Mouse (Mus musculus) kidney, adult 2 months (tissue): ENCODE results near the gene Fam118a. TPM values are rescaled to one million over a fixed set of nuclear protein-coding genes. Genes with fewer than 3 reads are reported as not detected.
A peak's percentile ranks its signal among the peaks of the same experiment; 100 is the strongest.

Experiments used
- DNase-seq: peaks from one replicate; pipeline ENCODE4 v3.0.0; 2021
- H3K27ac ChIP-seq: fragments of 200-500 bp; 2 replicates; pipeline ENCODE4 v1.5.1; 2012; ENCODE audit warnings: low read depth, low read length, control low read depth, inconsistent platforms; ENCODE audit not compliant: insufficient read depth
- H3K27me3 ChIP-seq: fragments of 200-500 bp; replicated peaks from 2 replicates; pipeline ENCODE4 v1.6.1; 2012; ENCODE audit warnings: mild to moderate bottlenecking, moderate library complexity, low read length, inconsistent platforms; ENCODE audit not compliant: control insufficient read depth, insufficient read depth
- H3K36me3 ChIP-seq: fragments of 200-500 bp; 2 replicates; pipeline ENCODE4 v1.6.1; 2012; ENCODE audit warnings: mild to moderate bottlenecking, moderate library complexity, low read length, inconsistent platforms; ENCODE audit not compliant: control insufficient read depth, insufficient read depth
- H3K4me1 ChIP-seq: fragments of 200-500 bp; 2 replicates; pipeline ENCODE4 v1.6.1; 2011; ENCODE audit warnings: low read length; ENCODE audit not compliant: control insufficient read depth, insufficient read depth
- H3K4me3 ChIP-seq: fragments of 200-500 bp; 2 replicates; pipeline ENCODE4 v1.5.1; 2011; ENCODE audit warnings: mild to moderate bottlenecking, low read depth, low read length, control low read depth; ENCODE audit not compliant: insufficient read depth
- CTCF ChIP-seq: fragments of 200-500 bp; conservative IDR thresholded peaks from 2 replicates; pipeline ENCODE4 v1.5.1; 2011; ENCODE audit warnings: low read depth, mild to moderate bottlenecking, control low read depth, low read length, moderate library complexity, mixed read lengths; ENCODE audit not compliant: insufficient read depth, insufficient read length
- POLR2A ChIP-seq: fragments of 200-500 bp; IDR thresholded peaks from one replicate; pipeline ENCODE4 v1.6.1; 2011; ENCODE audit warnings: low read depth, low read length, control low read depth
- WGBS: fragments of 180-500 bp; shearing (Covaris S2); methylation state at CpG from one replicate; pipeline ENCODE4 v1.1.7; 2018; 5-methylcytosine and 5-hydroxymethylcytosine counted together
- polyA plus RNA-seq: library from polyadenylated mRNA; depleted of rRNA; stranded (reverse); fragments of >200 nt; gene quantifications from 2 replicates; pipeline ENCODE4 v1.2.3, GENCODE M21; 2012

The Fam118a gene
- polyA plus RNA-seq, 1 experiment: 4.9 TPM

DNA sequence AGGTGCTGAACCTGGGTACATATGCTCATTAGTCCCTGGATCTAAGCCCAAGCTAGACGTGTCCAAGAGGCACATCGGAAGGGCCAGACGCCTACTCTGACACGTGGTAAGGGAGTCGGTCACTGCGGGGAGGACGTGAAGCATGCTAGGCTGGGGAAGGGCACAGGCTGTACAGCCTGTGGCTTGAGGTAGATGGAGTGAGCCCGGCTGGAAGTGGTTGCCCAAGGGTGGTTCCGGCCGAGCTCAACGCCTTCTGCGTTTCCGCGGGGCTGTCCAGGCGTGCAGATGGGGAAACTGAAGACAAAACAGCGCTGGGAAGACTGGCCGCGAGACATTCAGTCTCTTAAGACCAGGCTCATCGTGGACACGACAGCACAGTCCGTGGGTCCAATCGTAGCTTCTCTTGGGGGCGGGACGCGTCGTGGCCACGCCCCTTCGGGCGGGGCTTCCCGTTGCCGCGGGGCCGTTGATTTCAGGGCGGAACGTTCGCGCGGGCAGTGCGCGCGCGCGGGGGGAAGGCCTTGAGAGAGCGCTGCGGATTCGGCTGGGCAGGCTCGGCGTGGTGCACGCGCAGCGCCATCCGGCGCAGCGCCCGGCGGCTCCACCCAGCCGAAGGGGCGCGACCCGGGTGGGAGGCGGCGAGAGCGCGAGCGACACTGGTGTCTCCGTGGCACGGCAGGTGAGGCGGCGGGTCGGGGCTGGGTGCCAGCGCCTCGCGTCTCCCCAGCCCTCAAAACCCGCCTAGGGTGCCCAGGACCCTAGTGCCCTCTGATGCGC lies 8.0 kb downstream of the Fam118a start:
- Histone ChIP-seq H3K27me3 (no peaks in the 10 kb centered on the region), H3K36me3 (no peaks in the 10 kb centered on the region), H3K4me1 (0 out of 2 replicates have a peak, but pooled peaks cover 3% of the 10 kb centered on the region), H3K27ac (no peak overlapping the region), H3K4me3 (peak overlapping the region; percentile 74)
- TF ChIP-seq CTCF (no peak), POLR2A (peak; percentile 16)
- WGBS: under 1% methylated on average over 75 of the region's 75 CpGs
- DNase-seq: peak; percentile 99

DNA sequence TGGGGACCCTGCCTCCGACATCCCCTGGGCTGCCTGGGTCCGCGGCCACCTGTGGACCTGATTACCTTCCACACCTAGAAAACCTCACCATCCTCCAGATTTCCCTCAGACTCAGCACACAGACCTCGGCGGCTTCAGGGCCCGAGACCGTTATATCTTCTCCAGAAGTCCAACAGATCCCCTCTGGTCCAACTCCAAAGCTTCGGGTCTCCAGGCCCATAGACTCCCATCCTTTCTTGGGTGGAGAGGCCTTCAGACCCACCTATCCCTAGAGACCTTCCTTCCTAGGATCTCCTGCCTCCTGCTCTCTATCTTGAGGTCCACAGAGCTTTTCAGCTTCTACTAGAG lies 8.6 kb downstream of the Fam118a start:
- no peaks in the 10 kb centered on the region for H3K27me3 ChIP-seq
- H3K4me1 ChIP-seq: 0 out of 2 replicates have a peak, but pooled peaks cover 3% of the 10 kb centered on the region
- WGBS: 2% methylated on average over 8 of the region's 8 CpGs
- DNase-seq: no peak
- no peak for TF ChIP-seq POLR2A
- no peak for TF ChIP-seq CTCF
- H3K27ac ChIP-seq: no peak overlapping the region
- peak overlapping the region; percentile 74 for H3K4me3 ChIP-seq
- H3K36me3 ChIP-seq: no peaks in the 10 kb centered on the region

DNA sequence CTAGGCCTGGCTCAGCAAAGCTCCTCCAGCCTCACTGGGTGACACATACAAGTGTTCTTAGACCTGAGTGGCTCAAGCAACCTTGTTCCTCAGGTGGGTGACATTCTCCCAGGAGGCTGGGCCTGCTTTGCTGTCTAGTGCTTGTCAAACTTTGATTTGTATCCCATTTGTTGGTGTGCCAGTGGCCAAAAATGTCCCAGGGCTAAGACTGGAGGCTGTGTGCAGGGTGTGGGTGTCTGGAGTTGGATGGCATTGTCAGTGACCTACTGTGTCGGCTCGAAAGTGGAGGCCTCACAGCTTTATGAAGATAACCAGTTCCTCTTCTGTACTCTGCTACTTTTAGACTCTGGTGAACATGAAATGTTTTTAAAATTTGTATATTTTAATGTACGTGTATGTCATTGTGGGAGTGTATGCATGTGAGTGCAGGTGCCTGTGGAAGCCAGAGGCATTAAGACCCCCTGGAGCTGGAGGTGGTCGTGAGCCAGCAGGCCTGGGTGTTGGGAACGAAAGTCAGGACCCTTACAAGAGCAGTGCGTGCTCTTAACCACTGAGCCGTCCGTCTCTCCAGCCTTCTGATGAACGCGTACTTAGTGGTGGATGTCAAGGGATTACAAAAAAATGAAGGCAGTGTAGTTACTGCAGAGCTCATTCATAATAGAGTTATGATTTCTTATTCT lies 12.9 kb downstream of the Fam118a start:
- no peak for DNase-seq
- Histone ChIP-seq H3K27me3 (no peaks in the 10 kb centered on the region), H3K27ac (no peak overlapping the region), H3K4me1 (0 out of 2 replicates have a peak, but pooled peaks cover 5% of the 10 kb centered on the region), H3K4me3 (no peak overlapping the region), H3K36me3 (no peaks in the 10 kb centered on the region)
- WGBS: 85% methylated on average over 10 of the region's 10 CpGs
- no peak for TF ChIP-seq CTCF
- no peak for TF ChIP-seq POLR2A

DNA sequence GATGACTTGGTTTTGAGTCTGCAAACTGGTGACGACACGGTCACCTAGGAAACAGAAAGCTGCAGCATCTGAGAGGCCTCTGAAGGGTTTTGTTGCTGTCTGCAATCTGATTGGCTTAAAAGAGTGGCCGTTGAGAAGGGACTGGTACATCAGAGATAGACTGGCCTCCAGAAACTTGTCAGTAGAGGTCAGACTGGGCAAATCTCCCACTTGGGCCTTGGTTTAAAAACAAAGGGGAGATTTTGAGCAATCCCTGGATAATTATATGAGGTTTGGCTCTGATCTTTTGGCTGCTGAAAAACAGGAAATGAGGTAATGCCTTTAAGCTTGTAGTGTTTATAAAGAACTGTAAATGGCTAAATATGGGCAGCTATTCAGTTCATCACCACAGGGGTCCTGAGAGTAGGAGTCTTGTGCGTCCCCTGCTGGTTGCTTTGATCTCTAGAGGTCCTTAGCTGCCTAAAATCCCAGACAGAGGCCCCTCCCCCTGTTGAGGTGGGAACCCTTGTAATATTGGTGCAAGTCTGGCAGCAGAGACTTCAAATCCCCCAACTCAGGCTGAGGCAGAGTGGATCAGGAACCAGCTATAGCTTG lies 13.7 kb downstream of the Fam118a start:
- no peaks in the 10 kb centered on the region for H3K27me3 ChIP-seq
- H3K27ac ChIP-seq: no peak overlapping the region; the same call in 1 of the 2 replicates
- no peaks in the 10 kb centered on the region for H3K36me3 ChIP-seq
- H3K4me3 ChIP-seq: no peak overlapping the region
- WGBS: 34% methylated on average over 4 of the region's 4 CpGs
- TF ChIP-seq CTCF: peak; percentile 49
- TF ChIP-seq POLR2A: no peak
- 0 out of 2 replicates have a peak, but pooled peaks cover 5% of the 10 kb centered on the region for H3K4me1 ChIP-seq
- DNase-seq: peak; percentile 59

DNA sequence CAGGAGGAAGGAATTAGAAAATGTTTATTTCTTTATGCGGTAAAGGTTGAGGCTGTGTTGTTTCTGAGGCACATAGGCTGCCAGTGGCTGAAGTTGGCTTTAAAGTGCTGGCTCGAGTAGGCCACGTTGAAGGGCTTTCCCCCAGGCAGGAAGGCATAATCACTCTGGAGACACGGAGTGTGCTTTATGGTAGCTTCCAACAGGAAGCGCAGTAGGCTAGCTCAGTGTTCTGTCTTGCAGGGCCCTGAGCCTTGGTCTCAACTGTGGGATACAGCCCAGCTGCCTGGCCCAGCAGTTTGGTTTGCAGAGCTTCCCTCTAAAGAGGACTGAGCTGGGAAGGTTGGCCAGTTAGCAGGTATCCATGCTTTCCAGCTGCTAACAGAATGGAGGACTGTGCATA lies 14.4 kb downstream of the Fam118a start:
- Histone ChIP-seq H3K36me3 (no peaks in the 10 kb centered on the region), H3K4me1 (0 out of 2 replicates have a peak, but pooled peaks cover 2% of the 10 kb centered on the region), H3K27me3 (no peaks in the 10 kb centered on the region), H3K4me3 (no peak overlapping the region), H3K27ac (no peak overlapping the region)
- DNase-seq: no peak
- 53% methylated on average over 5 of the region's 5 CpGs for WGBS
- TF ChIP-seq CTCF (no peak), POLR2A (no peak)

DNA sequence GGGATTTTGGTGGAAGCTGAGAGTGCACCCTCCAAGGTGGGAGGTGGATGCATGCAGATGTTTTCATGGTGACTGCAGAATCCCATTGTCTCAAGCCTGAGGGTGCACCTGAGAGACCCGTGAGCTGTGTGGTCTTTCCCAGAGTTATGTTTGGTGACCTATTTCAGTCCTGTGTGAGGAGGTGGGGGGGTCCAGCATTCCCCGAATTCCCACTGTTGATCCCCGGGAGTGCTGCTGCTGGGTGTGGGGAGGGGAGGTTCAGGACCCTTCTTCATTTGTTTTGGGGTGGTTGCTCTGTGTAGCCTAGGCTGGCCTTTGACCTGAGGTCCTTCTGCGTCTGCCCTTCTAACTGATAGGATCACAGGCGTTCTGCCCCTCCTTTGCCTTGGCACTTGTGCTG lies 15.0 kb downstream of the Fam118a start:
- no peak for TF ChIP-seq CTCF
- TF ChIP-seq POLR2A: no peak
- H3K27me3 ChIP-seq: no peaks in the 10 kb centered on the region
- WGBS: 90% methylated on average over 5 of the region's 5 CpGs
- no peak for DNase-seq
- no peak overlapping the region for H3K27ac ChIP-seq
- H3K4me1 ChIP-seq: 0 out of 2 replicates have a peak, but pooled peaks cover 2% of the 10 kb centered on the region
- H3K4me3 ChIP-seq: no peak overlapping the region
- no peaks in the 10 kb centered on the region for H3K36me3 ChIP-seq
